Mouse (Mus musculus) ovary, adult 18-20 months (tissue): ENCODE data around the gene Brca1.
"Not testable (repeated sequence)": the region's sequence is repeated elsewhere in the genome, so short reads cannot be mapped to it uniquely, and the experiment has no call there.

ENCODE experiments used
- DNase-seq: peaks from one replicate; pipeline ENCODE4 v3.0.0; 2022; ENCODE audit warnings: low spot score, mixed read lengths

Gene Brca1

GRCm38 (mm10) chr11:101448899-101449298 is 102.9 kb downstream of the Brca1 start:
- DNase-seq = no peak

GRCm38 (mm10) chr11:101448274-101448746 is 103.4 kb downstream of the Brca1 start, which contains the start of gene Ifi35:
Gene Ifi35, plus strand, starts transcription at chr11:101448407.
- DNase-seq = peak; percentile 71

- no peak for DNase-seq
Measured at GRCm38 (mm10) chr11:101447786-101448185, 104.0 kb downstream of the Brca1 start.

GRCm38 (mm10) chr11:101446860-101447259 is 104.9 kb downstream of the Brca1 start:
- DNase-seq = not testable (repeated sequence)

- no peak for DNase-seq
Measured at GRCm38 (mm10) chr11:101446319-101446718, 105.4 kb downstream of the Brca1 start.

GRCm38 (mm10) chr11:101442760-101443159 is 109.0 kb downstream of the Brca1 start:
- DNase-seq = no peak

- peak; percentile 99 for DNase-seq
Measured at GRCm38 (mm10) chr11:101442127-101442693, 109.5 kb downstream of the Brca1 start, which contains the start of gene Rpl27. Gene Rpl27, plus strand, starts transcription at chr11:101442298.

- not testable (repeated sequence) for DNase-seq
Measured at GRCm38 (mm10) chr11:101441450-101442126, 110.2 kb downstream of the Brca1 start.
